In the genomic region with DNA sequence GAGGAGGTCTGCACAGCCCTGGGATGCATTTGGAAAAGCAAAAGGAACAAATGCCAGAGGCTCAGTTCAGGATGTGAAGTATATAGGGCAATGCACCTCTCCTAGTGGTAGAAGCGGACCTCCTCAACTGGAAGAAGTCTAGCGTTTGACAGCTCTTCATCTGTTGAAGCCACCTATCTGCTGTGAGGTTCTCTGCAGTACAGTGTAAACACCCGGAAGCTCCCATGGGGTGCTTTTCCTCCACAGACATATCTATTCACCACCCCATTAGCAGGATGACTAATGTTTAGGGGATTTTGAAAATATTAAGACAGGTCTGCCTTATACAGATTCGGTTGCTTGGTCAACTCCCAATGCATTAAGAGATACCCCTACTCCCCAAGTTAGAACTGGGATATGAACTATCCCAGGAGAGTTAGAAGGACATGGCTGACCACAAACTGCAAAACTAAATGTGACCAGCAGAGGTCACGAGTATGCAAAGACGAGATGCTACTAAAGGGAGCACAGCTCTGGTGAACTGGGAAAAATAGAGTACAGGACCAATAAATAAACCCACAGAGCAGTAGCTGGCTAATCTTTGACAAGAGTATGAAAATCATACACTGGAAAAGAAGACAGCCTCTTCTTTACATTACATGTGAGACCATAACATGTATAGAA, we compare ENCODE assay signal across 9 mouse cellular contexts. TPM values are rescaled to one million over a fixed set of nuclear protein-coding genes. Genes with fewer than 3 reads are reported as not detected.
DNase-seq lines count a peak whose midpoint lies in the region; ATAC-seq and TF ChIP-seq lines count a peak whose summit lies in the region.
"Had no signal": no experiment of that assay in that cellular context is flagged by ENCODE, and none has a peak within 500 bp of the region (broad histone marks: within the 10 kb centered on the region; RNA-seq: fewer than 3 reads in every experiment).

No protein-coding gene starts in this region.

- no peaks in the 10 kb centered on the region for H3K4me1 ChIP-seq in liver, adult 2 months (ENCODE audit: control insufficient read depth, insufficient read depth, low read length)
- H3K4me1 ChIP-seq in liver, embryonic 12.5 days = peaks cover 19% of the 10 kb centered on the region
- H3K4me1 ChIP-seq in forebrain, embryonic 13.5 days = no peaks in the 10 kb centered on the region
- H3K4me1 ChIP-seq in intestine, embryonic 16.5 days (ENCODE audit: control insufficient read depth, insufficient read depth, low read length) = no peaks in the 10 kb centered on the region
- no peaks in the 10 kb centered on the region for H3K4me1 ChIP-seq in midbrain, embryonic 13.5 days (replicated peaks)
- peaks cover 3% of the 10 kb centered on the region for H3K4me1 ChIP-seq in thymus, adult 2 months (replicated peaks; ENCODE audit: control insufficient read depth, insufficient read depth, low read length)

- ATAC-seq in liver, embryonic 12.5 days = no peak
- ATAC-seq in forebrain, embryonic 13.5 days = peak; percentile 66; the same call in 1 of the 2 replicates
- 0 out of 2 replicates have a peak, but pooled peaks have one; percentile 47 for ATAC-seq in intestine, embryonic 16.5 days
- peak; percentile 69; the same call in 1 of the 2 replicates for ATAC-seq in midbrain, embryonic 13.5 days

- intact Hi-C loops in left cerebral cortex, adult 2 months (cut with DNase I) = loop anchor here (1.0 kb wide), 1 partner anchor 106 kb away; no protein-coding TSS in a partner anchor

- H3K27me3 ChIP-seq in liver, adult 2 months (ENCODE audit: control insufficient read depth, insufficient read depth, low read length) = no peaks in the 10 kb centered on the region
- H3K27me3 ChIP-seq in liver, embryonic 12.5 days (replicated peaks) = no peaks in the 10 kb centered on the region; the same call in 1 of the 2 replicates
- no peaks in the 10 kb centered on the region for H3K27me3 ChIP-seq in forebrain, embryonic 13.5 days
- no peaks in the 10 kb centered on the region for H3K27me3 ChIP-seq in intestine, embryonic 16.5 days (replicated peaks; ENCODE audit: control insufficient read depth, insufficient read depth, low read length)
- H3K27me3 ChIP-seq in midbrain, embryonic 13.5 days = no peaks in the 10 kb centered on the region
- no peaks in the 10 kb centered on the region for H3K27me3 ChIP-seq in thymus, adult 2 months (ENCODE audit: control insufficient read depth, insufficient read depth, low read length)
- H3K27me3 ChIP-seq: liver, embryonic 15.5 days had no signal

- H3K27ac ChIP-seq in liver, adult 2 months (replicated peaks; ENCODE audit: insufficient read depth, low read depth, low read length) = no peak overlapping the region
- H3K27ac ChIP-seq in liver, embryonic 12.5 days = no peak overlapping the region
- H3K27ac ChIP-seq in forebrain, embryonic 13.5 days = no peak overlapping the region
- H3K27ac ChIP-seq in intestine, embryonic 16.5 days (ENCODE audit: low read length) = no peak overlapping the region
- H3K27ac ChIP-seq in left cerebral cortex, adult 2 months = no peak overlapping the region
- H3K27ac ChIP-seq in midbrain, embryonic 13.5 days = no peak overlapping the region
- no peak overlapping the region for H3K27ac ChIP-seq in thymus, adult 2 months (ENCODE audit: control insufficient read depth, insufficient read depth, low read length)
- H3K27ac ChIP-seq: liver, embryonic 15.5 days had no signal

- H3K79me2 ChIP-seq in liver, adult 2 months (ENCODE audit: control insufficient read depth, insufficient read depth, low read length) = no peaks in the 10 kb centered on the region

- DNase-seq in liver, adult 2 months (ENCODE audit: extremely low read depth, low read depth, low spot score) = peak; percentile 19
- peak; percentile 36 for DNase-seq in adrenal gland, postnatal 25 days
- peak; percentile 62 to 66 for DNase-seq in left cerebral cortex, adult 2 months (ENCODE audit: extremely low spot score in 1 of 2, low spot score in 2 of 2)
- peak; percentile 81 for DNase-seq in thymus, adult 2 months

- WGBS in liver, adult 2 months = 34% methylated on average over 6 of the region's 6 CpGs
- 25% methylated on average over 6 of the region's 6 CpGs for WGBS in liver, embryonic 12.5 days (ENCODE audit: insufficient replicate concordance)
- WGBS in forebrain, embryonic 13.5 days = 50% methylated on average over 6 of the region's 6 CpGs
- WGBS in intestine, embryonic 16.5 days = 44% methylated on average over 6 of the region's 6 CpGs
- WGBS in midbrain, embryonic 13.5 days = 40% methylated on average over 6 of the region's 6 CpGs
- 46% methylated on average over 6 of the region's 6 CpGs for WGBS in thymus, adult 2 months

- H3K9ac ChIP-seq in liver, adult 2 months (ENCODE audit: low read depth, low read length) = no peak overlapping the region
- no peak overlapping the region for H3K9ac ChIP-seq in liver, embryonic 12.5 days
- no peak overlapping the region for H3K9ac ChIP-seq in forebrain, embryonic 13.5 days
- H3K9ac ChIP-seq in intestine, embryonic 16.5 days (ENCODE audit: low read depth, low read length) = no peak overlapping the region
- H3K9ac ChIP-seq in midbrain, embryonic 13.5 days (replicated peaks) = no peak overlapping the region
- H3K9ac ChIP-seq: liver, embryonic 15.5 days had no signal

- H3K4me3 ChIP-seq in liver, adult 2 months (ENCODE audit: insufficient read depth, low read depth, low read length) = no peak overlapping the region
- no peak overlapping the region for H3K4me3 ChIP-seq in liver, embryonic 12.5 days
- no peak overlapping the region for H3K4me3 ChIP-seq in forebrain, embryonic 13.5 days
- no peak overlapping the region for H3K4me3 ChIP-seq in intestine, embryonic 16.5 days (ENCODE audit: low read length)
- no peak overlapping the region for H3K4me3 ChIP-seq in left cerebral cortex, adult 2 months
- H3K4me3 ChIP-seq in midbrain, embryonic 13.5 days (replicated peaks) = no peak overlapping the region
- no peak overlapping the region for H3K4me3 ChIP-seq in thymus, adult 2 months (ENCODE audit: control insufficient read depth, insufficient read depth, low read length)
- H3K4me3 ChIP-seq: liver, embryonic 15.5 days had no signal

- H3K4me2 ChIP-seq in liver, embryonic 12.5 days = no peak overlapping the region
- no peak overlapping the region for H3K4me2 ChIP-seq in forebrain, embryonic 13.5 days
- H3K4me2 ChIP-seq in intestine, embryonic 16.5 days (ENCODE audit: low read depth, low read length) = no peak overlapping the region
- no peak overlapping the region for H3K4me2 ChIP-seq in midbrain, embryonic 13.5 days (replicated peaks)
- H3K4me2 ChIP-seq: liver, embryonic 15.5 days had no signal

- no peak for TF ChIP-seq CTCF in liver, adult 2 months (IDR thresholded peaks at IDR 0.05; ENCODE audit: low read depth, low read length)
- TF ChIP-seq CTCF in left cerebral cortex, adult 2 months (IDR thresholded peaks at IDR 0.05) = peak; percentile 71
- TF ChIP-seq CTCF in thymus, adult 2 months (IDR thresholded peaks at IDR 0.05; ENCODE audit: borderline replicate concordance, control insufficient read depth, extremely low read depth, insufficient read depth, low read length, poor library complexity) = no peak

- no peaks in the 10 kb centered on the region for H3K36me3 ChIP-seq in liver, adult 2 months (ENCODE audit: control insufficient read depth, insufficient read depth, low read length)
- H3K36me3 ChIP-seq in liver, embryonic 12.5 days = no peaks in the 10 kb centered on the region
- H3K36me3 ChIP-seq in forebrain, embryonic 13.5 days (ENCODE audit: poor library complexity, severe bottlenecking) = no peaks in the 10 kb centered on the region
- H3K36me3 ChIP-seq in intestine, embryonic 16.5 days (ENCODE audit: control insufficient read depth, insufficient read depth, low read length) = no peaks in the 10 kb centered on the region
- no peaks in the 10 kb centered on the region for H3K36me3 ChIP-seq in midbrain, embryonic 13.5 days
- H3K36me3 ChIP-seq in thymus, adult 2 months (ENCODE audit: control insufficient read depth, insufficient read depth, low read length) = no peaks in the 10 kb centered on the region
- H3K36me3 ChIP-seq: liver, embryonic 15.5 days had no signal

- no peaks in the 10 kb centered on the region for H3K9me3 ChIP-seq in liver, embryonic 12.5 days (replicated peaks)
- no peaks in the 10 kb centered on the region for H3K9me3 ChIP-seq in forebrain, embryonic 13.5 days (replicated peaks)
- no peaks in the 10 kb centered on the region for H3K9me3 ChIP-seq in intestine, embryonic 16.5 days (ENCODE audit: control insufficient read depth, low read length)
- no peaks in the 10 kb centered on the region; the same call in 1 of the 2 replicates for H3K9me3 ChIP-seq in midbrain, embryonic 13.5 days
- H3K9me3 ChIP-seq: liver, embryonic 15.5 days had no signal

- no peak for TF ChIP-seq POLR2A in liver, adult 2 months (IDR thresholded peaks at IDR 0.05; ENCODE audit: extremely low read depth, insufficient read depth, low read length)
- no peak for TF ChIP-seq POLR2A in thymus, adult 2 months (IDR thresholded peaks at IDR 0.05; ENCODE audit: control insufficient read depth, extremely low read depth, insufficient read depth, low read length, poor library complexity)

RNA-seq across cellular contexts. Expression of a gene that starts 15.5 kb away (rescaled TPM):
- total RNA-seq in liver, adult 2 months (2014; rRNA removed) = 0.65 and 0.87 TPM in 2 replicates
- polyA plus RNA-seq in liver, adult 2 months (2012; rRNA removed) = 0.44 and 0.64 TPM in 2 replicates
- 9.0 and 10.1 TPM in 2 replicates for polyA plus RNA-seq in liver, embryonic 12.5 days (2016; fragmentation: Nextera tagmentation; extraction: Ambion mirVana)
- 1.8 and 2.4 TPM in 2 replicates for total RNA-seq in adrenal gland, postnatal 25 days (2021)
- 0.44 and 0.61 TPM in 2 replicates for polyA plus RNA-seq in forebrain, embryonic 13.5 days (2015; fragmentation: Nextera tagmentation; extraction: Ambion mirVana)
- polyA plus RNA-seq in intestine, embryonic 16.5 days (2015; fragmentation: Nextera tagmentation; extraction: Ambion mirVana) = 1.3 and 1.5 TPM in 2 replicates
- 1 to 10 TPM; 5.0 to 6.1 TPM for total RNA-seq in left cerebral cortex, adult 2 months (2021)
- polyA plus RNA-seq in midbrain, embryonic 13.5 days (2015; fragmentation: Nextera tagmentation; extraction: Ambion mirVana) = 1.0 TPM in 2 replicates
- 45.2 and 52.3 TPM in 2 replicates for polyA plus RNA-seq in thymus, adult 2 months (2012; rRNA removed)

Comparison
In these comparisons a context has a peak if more than half of its experiments do, and no peak if none do; other contexts are left out.
1. DNase-seq: peak in every context shown above with its lines; median percentile 81 in thymus, adult 2 months; 64 in left cerebral cortex, adult 2 months; 36 in adrenal gland, postnatal 25 days; 19 in liver, adult 2 months.